Mouse (Mus musculus): Measurements from ENCODE around the gene Fam210b.

GRCm38 (mm10) chr2:172343751-172344150, 1.6 kb upstream of the Fam210b start:
- TF ChIP-seq CTCF (conservative IDR thresholded peaks at IDR 0.05; ENCODE audit: low read length) (no peak), POU5F1 (IDR thresholded peaks at IDR 0.05; ENCODE audit: borderline replicate concordance, low read length) (no peak), NANOG (IDR thresholded peaks at IDR 0.05; ENCODE audit: borderline replicate concordance, low read length) (no peak)

All from E14TG2a.4 (cell line).